Mouse (Mus musculus) liver, adult 2 months (tissue): ENCODE data around the gene 1700042G07Rik.

ENCODE experiments used
- CTCF ChIP-seq: fragments of 200-500 bp; IDR thresholded peaks from 2 replicates; pipeline ENCODE4 v1.5.1; 2011; ENCODE audit warnings: low read depth, low read length, control low read depth
- POLR2A ChIP-seq: fragments of 200-500 bp; IDR thresholded peaks from 2 replicates; pipeline ENCODE4 v1.6.1; 2011; ENCODE audit warnings: low read length, control low read depth; ENCODE audit not compliant: insufficient read depth; ENCODE audit errors: extremely low read depth

DNA sequence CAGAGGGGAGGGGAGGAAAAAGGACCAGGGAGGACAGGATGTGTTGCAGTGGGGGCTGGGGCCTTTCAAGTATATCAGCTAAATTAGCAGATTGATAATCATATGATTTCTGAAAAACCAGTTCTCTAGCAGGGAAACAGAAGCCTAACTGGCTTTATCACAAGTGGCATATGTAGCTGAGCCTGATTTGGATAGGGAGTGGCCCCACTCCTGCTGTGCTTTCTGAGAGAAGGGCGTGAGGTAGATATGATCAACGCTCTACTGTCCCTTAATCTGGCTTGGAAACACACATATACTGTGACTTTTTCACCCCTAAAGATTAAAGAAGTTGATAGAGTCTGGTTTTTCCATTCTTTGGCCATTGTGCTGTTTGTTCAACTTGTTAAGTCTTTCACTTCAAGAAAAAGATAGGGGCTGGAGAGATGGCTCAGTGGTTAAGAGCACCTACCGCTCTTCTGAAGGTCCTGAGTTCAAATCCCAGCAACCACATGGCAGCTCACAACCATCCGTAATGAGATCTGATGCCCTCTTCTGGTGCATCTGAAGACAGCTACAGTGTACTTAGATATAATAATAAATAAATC lies 47.3 kb upstream of the 1700042G07Rik start:
- TF ChIP-seq CTCF (no peak), POLR2A (no peak)
